In the genomic region with DNA sequence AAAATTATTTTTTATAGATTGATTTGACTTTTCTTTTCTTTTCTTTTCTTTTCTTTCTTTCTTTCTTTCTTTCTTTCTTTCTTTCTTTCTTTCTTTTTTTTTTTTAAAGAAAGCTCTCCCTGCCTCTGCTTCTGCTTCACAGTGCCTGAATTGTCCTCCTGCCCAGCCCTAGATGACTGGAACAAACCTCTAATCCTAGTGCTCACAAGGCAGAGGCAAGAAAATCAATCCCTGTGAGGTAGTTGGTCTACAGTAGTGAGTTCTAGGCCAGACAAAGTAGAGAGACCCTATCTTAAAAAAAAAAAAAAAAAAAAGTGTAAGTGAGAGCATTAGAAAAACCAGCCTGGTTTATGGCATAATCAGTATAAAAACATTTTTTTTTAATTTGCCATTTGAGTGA, we compare ENCODE assay signal across 15 mouse cellular contexts. TPM values are rescaled to one million over a fixed set of nuclear protein-coding genes. Genes with fewer than 3 reads are reported as not detected.
DNase-seq lines count a peak whose midpoint lies in the region; ATAC-seq and TF ChIP-seq lines count a peak whose summit lies in the region.
"Had no signal": no experiment of that assay in that cellular context is flagged by ENCODE, and none has a peak within 500 bp of the region (broad histone marks: within the 10 kb centered on the region; RNA-seq: fewer than 3 reads in every experiment).

No protein-coding gene starts in this region.

- H3K9ac ChIP-seq in forebrain, embryonic 15.5 days (replicated peaks): no peak overlapping the region
- H3K9ac ChIP-seq in forebrain, postnatal 0 days: no peak overlapping the region
- no peak overlapping the region for H3K9ac ChIP-seq in kidney, embryonic 16.5 days (replicated peaks; ENCODE audit: low read length)
- no peak overlapping the region for H3K9ac ChIP-seq in hindbrain, postnatal 0 days (replicated peaks; ENCODE audit: low read length)
- H3K9ac ChIP-seq: embryonic facial prominence, embryonic 15.5 days had no signal

- H3K36me3 ChIP-seq in forebrain, embryonic 15.5 days: peaks cover 15% of the 10 kb centered on the region
- peaks cover 15% of the 10 kb centered on the region for H3K36me3 ChIP-seq in forebrain, postnatal 0 days (ENCODE audit: insufficient read depth)
- peaks cover 15% of the 10 kb centered on the region for H3K36me3 ChIP-seq in kidney, embryonic 16.5 days (ENCODE audit: insufficient read depth, low read length)
- H3K36me3 ChIP-seq in E14TG2a.4 (ENCODE audit: insufficient read depth, low read length): peaks cover 47% of the 10 kb centered on the region
- peaks cover 15% of the 10 kb centered on the region for H3K36me3 ChIP-seq in hindbrain, postnatal 0 days (ENCODE audit: insufficient read depth, low read length)

- no peak for DNase-seq in forebrain, postnatal 0 days
- DNase-seq in kidney, adult 11 months: no peak
- DNase-seq in hindbrain, postnatal 0 days (ENCODE audit: low spot score): no peak
- DNase-seq in right cerebral cortex, postnatal 4 days: no peak
- no peak for DNase-seq in frontal cortex, postnatal 36 days (ENCODE audit: low spot score in 2 of 2)
- DNase-seq: adrenal gland, postnatal 25 days; B cell, adult 2 months; cerebellum, adult 9-11 months; spleen, adult 18-20 months; thymus, adult 18-20 months had no signal

- peaks cover 31% of the 10 kb centered on the region for H3K4me1 ChIP-seq in forebrain, embryonic 15.5 days
- peaks cover 4% of the 10 kb centered on the region; the same call in 1 of the 2 replicates for H3K4me1 ChIP-seq in forebrain, postnatal 0 days (ENCODE audit: insufficient read depth)
- peaks cover 14% of the 10 kb centered on the region for H3K4me1 ChIP-seq in kidney, embryonic 16.5 days (ENCODE audit: insufficient read depth, low read length)
- peaks cover 38% of the 10 kb centered on the region for H3K4me1 ChIP-seq in E14TG2a.4 (replicated peaks; ENCODE audit: low read depth, low read length)
- H3K4me1 ChIP-seq in hindbrain, postnatal 0 days (ENCODE audit: insufficient read depth, low read length): peaks cover 7% of the 10 kb centered on the region; the same call in 1 of the 2 replicates

- ATAC-seq in forebrain, embryonic 15.5 days (replicated peaks): no peak
- no peak for ATAC-seq in forebrain, postnatal 0 days
- ATAC-seq in kidney, embryonic 16.5 days (ENCODE audit: low FRiP score, low TSS enrichment): no peak
- no peak for ATAC-seq in hindbrain, postnatal 0 days
- ATAC-seq: Patski had no signal

- peak overlapping the region; percentile 20; the same call in 1 of the 2 replicates for H3K4me2 ChIP-seq in forebrain, embryonic 15.5 days (replicated peaks)
- no peak overlapping the region for H3K4me2 ChIP-seq in forebrain, postnatal 0 days (ENCODE audit: low read depth)
- peak overlapping the region; percentile 18; the same call in 1 of the 2 replicates for H3K4me2 ChIP-seq in kidney, embryonic 16.5 days (replicated peaks; ENCODE audit: low read depth, low read length)
- peak overlapping the region; percentile 27; the same call in 1 of the 2 replicates for H3K4me2 ChIP-seq in hindbrain, postnatal 0 days (ENCODE audit: low read depth, low read length)

- H3K27ac ChIP-seq in forebrain, embryonic 15.5 days (replicated peaks): no peak overlapping the region
- H3K27ac ChIP-seq in forebrain, postnatal 0 days (ENCODE audit: low read depth, low read length): no peak overlapping the region
- H3K27ac ChIP-seq in kidney, embryonic 16.5 days (ENCODE audit: low read length): no peak overlapping the region
- no peak overlapping the region for H3K27ac ChIP-seq in hindbrain, postnatal 0 days
- H3K27ac ChIP-seq: embryonic facial prominence, embryonic 15.5 days had no signal

- H3K9me3 ChIP-seq in forebrain, embryonic 15.5 days: no peaks in the 10 kb centered on the region
- no peaks in the 10 kb centered on the region for H3K9me3 ChIP-seq in forebrain, postnatal 0 days (ENCODE audit: low read length)
- no peaks in the 10 kb centered on the region for H3K9me3 ChIP-seq in kidney, embryonic 16.5 days (ENCODE audit: low read length)
- H3K9me3 ChIP-seq in E14TG2a.4 (ENCODE audit: low read length): no peaks in the 10 kb centered on the region
- no peaks in the 10 kb centered on the region for H3K9me3 ChIP-seq in hindbrain, postnatal 0 days (ENCODE audit: low read length)
- H3K9me3 ChIP-seq: embryonic facial prominence, embryonic 15.5 days had no signal

- no peaks in the 10 kb centered on the region for H3K27me3 ChIP-seq in forebrain, embryonic 15.5 days
- H3K27me3 ChIP-seq in forebrain, postnatal 0 days (ENCODE audit: insufficient read depth, low read length): no peaks in the 10 kb centered on the region
- H3K27me3 ChIP-seq in kidney, embryonic 16.5 days (ENCODE audit: insufficient read depth, low read length): no peaks in the 10 kb centered on the region
- H3K27me3 ChIP-seq in E14TG2a.4 (ENCODE audit: insufficient read depth, low read length): no peaks in the 10 kb centered on the region
- no peaks in the 10 kb centered on the region for H3K27me3 ChIP-seq in hindbrain, postnatal 0 days (ENCODE audit: insufficient read depth, low read length)
- H3K27me3 ChIP-seq: embryonic facial prominence, embryonic 15.5 days; Patski had no signal

- no peak overlapping the region for H3K4me3 ChIP-seq in forebrain, embryonic 15.5 days
- H3K4me3 ChIP-seq in forebrain, postnatal 0 days (ENCODE audit: low read depth, low read length): no peak overlapping the region
- H3K4me3 ChIP-seq in kidney, embryonic 16.5 days (ENCODE audit: low read length): no peak overlapping the region
- peak overlapping the region; percentile 21; the same call in 1 of the 2 replicates for H3K4me3 ChIP-seq in E14TG2a.4 (replicated peaks; ENCODE audit: low read length)
- H3K4me3 ChIP-seq in hindbrain, postnatal 0 days (ENCODE audit: low read length): no peak overlapping the region

- TF ChIP-seq CTCF in forebrain, postnatal 0 days (IDR thresholded peaks at IDR 0.05; ENCODE audit: low read depth): no peak
- TF ChIP-seq CTCF in E14TG2a.4 (conservative IDR thresholded peaks at IDR 0.05; ENCODE audit: low read length): no peak
- TF ChIP-seq CTCF in hindbrain, postnatal 0 days (IDR thresholded peaks at IDR 0.05; ENCODE audit: low read depth): no peak

RNA-seq across cellular contexts. Expression of gene Son, which starts 2.5 kb away (rescaled TPM):
- 142 TPM in 2 replicates for polyA plus RNA-seq in forebrain, embryonic 15.5 days (2015; fragmentation: Nextera tagmentation; extraction: Ambion mirVana)
- 220 and 279 TPM in 2 replicates for total RNA-seq in forebrain, postnatal 0 days (2014; rRNA removed)
- 56.9 and 76.7 TPM in 2 replicates for polyA plus RNA-seq in forebrain, postnatal 0 days (2015; fragmentation: Nextera tagmentation; extraction: Ambion mirVana)
- polyA plus RNA-seq in kidney, embryonic 16.5 days (2015; fragmentation: Nextera tagmentation; extraction: Ambion mirVana): 100.0 and 111 TPM in 2 replicates
- 246 and 254 TPM in 2 replicates for total RNA-seq in hindbrain, postnatal 0 days (2014; rRNA removed)
- polyA plus RNA-seq in hindbrain, postnatal 0 days (2015; fragmentation: Nextera tagmentation; extraction: Ambion mirVana): 95.3 and 97.2 TPM in 2 replicates

RNA-seq across cellular contexts. Expression of gene Gart, which starts 3.0 kb away (rescaled TPM):
- polyA plus RNA-seq in forebrain, embryonic 15.5 days (2015; fragmentation: Nextera tagmentation; extraction: Ambion mirVana): 79.1 and 79.9 TPM in 2 replicates
- 36.7 and 41.8 TPM in 2 replicates for total RNA-seq in forebrain, postnatal 0 days (2014; rRNA removed)
- polyA plus RNA-seq in forebrain, postnatal 0 days (2015; fragmentation: Nextera tagmentation; extraction: Ambion mirVana): 35.9 and 44.0 TPM in 2 replicates
- polyA plus RNA-seq in kidney, embryonic 16.5 days (2015; fragmentation: Nextera tagmentation; extraction: Ambion mirVana): 120 and 129 TPM in 2 replicates
- total RNA-seq in hindbrain, postnatal 0 days (2014; rRNA removed): 40.9 and 50.2 TPM in 2 replicates
- polyA plus RNA-seq in hindbrain, postnatal 0 days (2015; fragmentation: Nextera tagmentation; extraction: Ambion mirVana): 46.2 and 46.6 TPM in 2 replicates

RNA-seq across cellular contexts. Expression of gene Dnajc28, which starts 31.0 kb away (rescaled TPM):
- polyA plus RNA-seq in forebrain, embryonic 15.5 days (2015; fragmentation: Nextera tagmentation; extraction: Ambion mirVana): 8.0 and 9.0 TPM in 2 replicates
- 3.7 and 6.1 TPM in 2 replicates for total RNA-seq in forebrain, postnatal 0 days (2014; rRNA removed)
- 2.8 and 3.6 TPM in 2 replicates for polyA plus RNA-seq in forebrain, postnatal 0 days (2015; fragmentation: Nextera tagmentation; extraction: Ambion mirVana)
- 3.8 and 4.9 TPM in 2 replicates for polyA plus RNA-seq in kidney, embryonic 16.5 days (2015; fragmentation: Nextera tagmentation; extraction: Ambion mirVana)
- total RNA-seq in hindbrain, postnatal 0 days (2014; rRNA removed): 1.7 and 5.3 TPM in 2 replicates
- polyA plus RNA-seq in hindbrain, postnatal 0 days (2015; fragmentation: Nextera tagmentation; extraction: Ambion mirVana): 2.9 and 3.8 TPM in 2 replicates

RNA-seq across cellular contexts. Expression of gene Donson, which starts 38.8 kb away (rescaled TPM):
- 20.0 and 20.3 TPM in 2 replicates for polyA plus RNA-seq in forebrain, embryonic 15.5 days (2015; fragmentation: Nextera tagmentation; extraction: Ambion mirVana)
- 21.9 and 25.8 TPM in 2 replicates for total RNA-seq in forebrain, postnatal 0 days (2014; rRNA removed)
- polyA plus RNA-seq in forebrain, postnatal 0 days (2015; fragmentation: Nextera tagmentation; extraction: Ambion mirVana): 9.8 and 12.3 TPM in 2 replicates
- 21.5 and 22.6 TPM in 2 replicates for polyA plus RNA-seq in kidney, embryonic 16.5 days (2015; fragmentation: Nextera tagmentation; extraction: Ambion mirVana)
- 20.4 and 24.2 TPM in 2 replicates for total RNA-seq in hindbrain, postnatal 0 days (2014; rRNA removed)
- polyA plus RNA-seq in hindbrain, postnatal 0 days (2015; fragmentation: Nextera tagmentation; extraction: Ambion mirVana): 15.3 and 15.7 TPM in 2 replicates

RNA-seq across cellular contexts. Expression of gene Tmem50b, which starts 52.2 kb away (rescaled TPM):
- 83.2 and 89.2 TPM in 2 replicates for polyA plus RNA-seq in forebrain, embryonic 15.5 days (2015; fragmentation: Nextera tagmentation; extraction: Ambion mirVana)
- 65.2 and 65.6 TPM in 2 replicates for total RNA-seq in forebrain, postnatal 0 days (2014; rRNA removed)
- polyA plus RNA-seq in forebrain, postnatal 0 days (2015; fragmentation: Nextera tagmentation; extraction: Ambion mirVana): 98.8 and 102 TPM in 2 replicates
- 42.1 and 47.7 TPM in 2 replicates for polyA plus RNA-seq in kidney, embryonic 16.5 days (2015; fragmentation: Nextera tagmentation; extraction: Ambion mirVana)
- 79.6 and 93.3 TPM in 2 replicates for total RNA-seq in hindbrain, postnatal 0 days (2014; rRNA removed)
- 107 and 114 TPM in 2 replicates for polyA plus RNA-seq in hindbrain, postnatal 0 days (2015; fragmentation: Nextera tagmentation; extraction: Ambion mirVana)
